Mouse (Mus musculus) kidney, adult 18-20 months (tissue): ENCODE results near the gene Gm28374.
"Not testable (repeated sequence)": the region's sequence is repeated elsewhere in the genome, so short reads cannot be mapped to it uniquely, and the experiment has no call there.

ENCODE experiments used
- DNase-seq: peaks from one replicate; pipeline ENCODE4 v3.0.0; 2021

Gm28374 gene

DNA sequence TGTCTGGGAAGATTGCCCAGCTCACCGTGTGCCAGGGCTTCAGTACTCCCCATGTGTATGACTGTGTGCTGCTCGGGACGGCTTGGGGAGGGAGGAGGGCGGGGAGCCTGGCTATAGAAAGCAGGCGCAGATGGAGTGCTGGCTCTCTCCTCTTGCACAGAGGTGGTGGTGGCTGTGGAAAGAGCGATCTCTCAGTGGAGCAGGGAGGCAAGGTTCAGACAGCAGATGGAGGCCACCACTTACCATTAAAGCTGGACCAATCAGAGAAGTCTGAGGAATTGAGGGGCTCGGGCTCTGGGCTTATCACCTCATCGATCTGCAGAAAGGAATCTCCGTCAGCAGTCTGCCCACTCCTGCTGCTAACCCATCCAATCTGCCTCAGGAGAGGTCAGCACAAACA is at the start of gene Gm28374:
Gene Gm28374, minus strand, starts transcription at position 101 of the 400 bp plus-strand sequence.
- no peak for DNase-seq

- not testable (repeated sequence) for DNase-seq
Measured at GRCm38 (mm10) chr19:6130414-6131128, 48.5 kb upstream of the Gm28374 start.

GRCm38 (mm10) chr19:6127760-6128341 is 45.8 kb upstream of the Gm28374 start, which contains the start of gene Snx15:
Gene Snx15 (minus strand): TSS chr19:6128304.
- peak; percentile 98 for DNase-seq

DNA sequence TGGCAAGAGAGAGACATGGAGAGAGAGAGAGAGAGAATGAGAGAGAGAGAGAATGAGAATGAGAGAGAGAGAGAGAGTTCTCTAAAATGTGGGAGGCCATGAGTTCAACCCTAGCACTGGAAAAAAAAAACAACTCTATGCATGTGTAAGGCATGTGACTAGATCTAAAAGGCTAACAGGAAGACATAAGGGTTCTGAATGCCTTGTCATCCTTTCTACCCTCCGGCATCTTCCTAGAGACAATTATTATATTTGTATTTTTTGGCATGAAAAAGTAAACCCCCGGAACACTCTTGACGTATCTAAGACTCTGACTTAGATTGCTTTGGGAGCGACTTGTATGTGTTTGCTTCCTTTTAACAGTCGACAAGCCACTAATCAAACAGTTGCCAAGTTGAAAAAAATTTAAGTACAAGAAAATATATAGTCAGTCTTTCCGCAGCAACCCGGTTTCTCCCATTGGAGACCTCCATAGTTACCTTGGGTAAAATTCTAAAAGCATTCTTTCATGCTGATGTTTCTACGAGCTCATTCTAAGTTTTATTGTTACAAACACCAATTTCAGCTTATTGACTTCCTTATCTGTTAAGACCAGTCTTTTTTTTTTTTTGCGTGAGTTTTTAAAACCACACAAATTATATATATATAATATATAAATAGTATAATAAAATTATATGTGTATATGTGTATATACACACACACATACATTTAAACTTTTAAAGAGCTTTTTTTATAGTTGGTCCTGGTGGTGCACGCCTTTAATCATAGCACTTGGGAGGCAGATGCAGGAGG is 44.9 kb upstream of the Gm28374 start:
- no peak for DNase-seq

DNA sequence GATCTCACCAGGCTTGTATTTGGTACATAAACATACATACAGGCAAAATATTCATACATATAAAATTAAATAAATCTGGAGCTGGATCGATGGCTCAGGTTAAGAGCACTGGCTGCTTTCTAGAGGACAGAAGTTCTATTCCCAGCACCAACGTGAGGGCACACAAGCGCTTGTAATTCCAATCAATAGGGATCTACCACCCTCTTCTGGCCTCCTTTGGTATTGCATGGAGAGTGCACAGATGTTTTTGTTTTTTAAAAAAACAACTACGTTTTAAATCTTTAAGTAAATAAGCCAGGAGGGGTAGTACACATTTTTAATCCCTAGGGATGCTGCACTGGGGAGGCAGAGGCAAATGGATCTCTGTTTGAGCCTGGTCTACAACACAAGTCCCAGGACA is 44.2 kb upstream of the Gm28374 start:
- peak; percentile 43 for DNase-seq

- DNase-seq = no peak
Measured at GRCm38 (mm10) chr19:6124898-6125297, 42.8 kb upstream of the Gm28374 start.

DNA sequence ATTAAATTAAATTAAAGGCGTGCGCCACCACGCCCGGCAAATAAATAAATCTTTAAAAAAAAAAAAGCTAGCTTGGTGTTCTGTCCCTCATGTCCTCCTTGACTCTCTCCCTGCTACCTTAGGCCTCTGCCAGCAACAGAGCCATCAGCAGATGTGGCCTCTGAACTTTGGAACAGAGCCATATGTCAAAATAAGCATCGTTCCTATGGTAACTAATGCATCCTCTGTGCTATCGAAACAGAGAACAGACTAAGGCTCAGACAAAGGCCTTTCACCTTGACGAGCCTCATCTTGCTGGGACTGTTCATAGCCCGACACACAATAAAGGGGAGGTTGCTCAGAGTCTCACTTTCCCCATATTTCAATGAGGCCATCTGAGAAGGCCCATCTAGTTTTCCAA is 41.3 kb upstream of the Gm28374 start:
- DNase-seq = no peak

DNA sequence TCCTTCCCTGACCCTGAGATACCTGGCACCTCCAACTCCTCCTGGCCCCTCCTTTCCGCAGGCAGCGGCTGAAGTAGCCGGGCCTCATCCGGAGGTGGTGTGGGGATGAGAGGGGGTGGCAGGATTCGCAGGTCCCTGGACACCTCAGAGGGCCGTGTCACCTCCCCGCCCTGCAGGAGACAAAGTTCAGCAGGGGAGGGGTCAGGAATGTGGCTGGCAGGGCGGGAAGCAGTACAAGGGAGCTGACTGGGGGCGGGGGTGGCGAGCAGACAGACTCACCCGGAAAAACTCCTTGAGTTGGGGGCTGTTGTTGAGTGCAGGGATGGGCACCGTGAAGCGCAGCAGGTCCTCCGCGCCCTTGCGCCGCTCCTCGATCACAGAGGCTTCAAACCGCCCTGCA is 39.7 kb upstream of the Gm28374 start:
- DNase-seq = no peak

DNA sequence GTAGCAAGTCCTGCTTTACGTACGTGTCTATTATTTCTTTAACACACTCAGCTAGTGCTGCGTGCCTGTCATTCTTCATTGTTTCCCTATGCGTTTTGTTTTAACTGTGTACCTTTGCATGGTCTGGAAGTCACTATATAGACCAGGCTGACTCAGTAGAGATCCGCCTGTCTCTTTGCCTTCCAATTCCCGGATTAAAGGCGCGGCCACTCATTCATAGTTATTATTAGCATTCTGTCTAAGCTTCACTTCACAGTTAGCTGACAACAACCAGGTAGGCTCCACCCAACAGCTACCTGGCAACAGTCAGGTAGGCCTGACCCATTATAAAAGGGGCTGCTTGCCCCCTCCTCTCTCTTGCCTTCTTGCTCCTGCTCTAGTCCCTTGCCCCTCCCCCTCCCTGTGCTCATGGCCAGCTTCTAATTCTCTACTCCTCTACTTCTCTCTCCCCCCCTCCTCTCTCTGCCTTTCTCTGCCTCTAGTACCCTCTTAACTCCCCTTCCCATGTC is 36.7 kb upstream of the Gm28374 start:
- no peak for DNase-seq

GRCm38 (mm10) chr19:6117986-6118676 is 36.1 kb upstream of the Gm28374 start, which contains the start of gene Sac3d1:
Gene Sac3d1 (minus strand): TSS chr19:6118650.
- DNase-seq = peak; percentile 92

DNA sequence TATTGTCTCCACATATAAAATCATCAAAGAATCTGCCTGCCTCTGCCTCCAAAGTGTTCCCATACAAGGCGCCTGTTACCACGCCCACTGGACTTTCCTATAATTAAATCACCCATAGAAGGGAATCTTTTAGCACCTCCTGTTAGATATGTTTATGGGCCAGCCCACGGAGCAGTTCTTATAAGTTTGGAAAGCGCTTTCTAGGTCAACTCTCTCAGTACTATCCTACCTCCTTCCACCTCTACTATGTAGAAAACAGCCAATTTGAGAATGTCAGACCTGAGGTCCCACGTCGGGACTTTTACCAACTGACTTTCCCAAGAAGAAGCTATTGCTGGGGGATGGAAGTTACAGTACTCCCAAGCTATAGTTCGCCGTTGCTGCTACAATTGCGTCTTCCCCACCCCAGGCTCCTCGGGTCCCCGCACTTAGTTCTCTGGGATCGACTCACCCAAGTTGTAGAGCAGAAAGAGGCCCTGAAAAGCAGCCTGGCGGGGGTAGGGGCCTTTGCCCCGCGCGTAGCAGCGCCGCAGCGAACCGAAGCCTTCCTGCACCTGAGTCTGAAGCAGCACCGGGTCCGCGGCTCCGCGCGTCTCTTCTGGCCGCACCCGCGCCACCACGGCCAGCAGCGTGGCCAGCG is 35.4 kb upstream of the Gm28374 start:
- DNase-seq = no peak

DNA sequence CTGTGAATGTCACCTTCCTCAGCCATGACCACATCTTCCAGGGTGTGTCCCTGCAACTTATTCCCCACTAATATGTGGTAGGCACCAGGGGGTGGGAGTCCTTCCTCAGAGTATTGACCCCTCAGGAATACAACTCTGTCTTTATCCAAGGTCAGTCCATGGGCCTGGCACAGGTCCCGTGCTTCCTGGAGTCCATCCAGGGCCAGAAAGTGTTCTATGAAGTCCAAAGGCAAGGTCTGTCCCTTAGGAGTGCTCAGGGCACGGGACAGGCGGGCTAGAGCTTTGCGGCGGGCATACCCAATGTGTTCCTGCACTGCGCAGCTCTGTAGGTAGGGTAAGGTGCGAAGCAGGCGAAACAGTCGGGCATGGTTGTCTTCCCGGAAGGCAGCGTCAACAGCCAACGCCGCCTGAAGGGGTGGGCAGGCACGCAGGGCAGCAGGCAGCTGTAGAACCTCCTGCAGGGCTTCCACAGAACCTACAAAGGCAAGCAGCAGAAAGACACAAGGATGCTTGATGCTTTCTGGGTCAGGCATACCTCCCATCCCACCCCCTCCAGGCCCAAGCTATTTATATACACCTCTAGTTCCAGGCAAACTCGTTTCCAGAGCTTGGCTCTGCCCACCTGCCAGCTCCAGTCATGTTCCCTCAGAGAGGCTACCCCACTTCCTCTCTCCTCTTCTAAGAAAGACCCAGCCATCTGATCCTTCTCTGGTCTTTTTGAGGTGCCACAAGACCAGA is 34.2 kb upstream of the Gm28374 start:
- DNase-seq = peak; percentile 56

DNA sequence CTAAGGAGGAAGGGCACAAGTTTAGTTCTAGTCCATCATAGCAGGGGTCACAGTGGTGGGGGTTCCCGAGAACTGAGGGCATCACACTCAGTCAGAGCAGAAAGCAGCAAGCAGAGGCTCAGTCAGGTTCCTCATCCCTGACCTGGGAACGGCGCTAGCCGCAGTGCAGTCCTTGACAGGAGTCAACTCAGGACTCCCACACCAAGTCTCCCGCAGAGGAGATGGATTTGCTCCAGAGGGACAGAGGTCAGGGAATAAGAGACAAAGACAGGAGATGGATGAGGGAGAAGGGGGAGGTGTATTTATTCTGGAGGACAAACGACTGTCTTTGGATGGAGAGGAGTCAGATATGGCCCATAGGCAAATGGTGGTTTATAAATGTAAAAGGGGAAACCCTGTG is 31.1 kb upstream of the Gm28374 start:
- no peak for DNase-seq

DNA sequence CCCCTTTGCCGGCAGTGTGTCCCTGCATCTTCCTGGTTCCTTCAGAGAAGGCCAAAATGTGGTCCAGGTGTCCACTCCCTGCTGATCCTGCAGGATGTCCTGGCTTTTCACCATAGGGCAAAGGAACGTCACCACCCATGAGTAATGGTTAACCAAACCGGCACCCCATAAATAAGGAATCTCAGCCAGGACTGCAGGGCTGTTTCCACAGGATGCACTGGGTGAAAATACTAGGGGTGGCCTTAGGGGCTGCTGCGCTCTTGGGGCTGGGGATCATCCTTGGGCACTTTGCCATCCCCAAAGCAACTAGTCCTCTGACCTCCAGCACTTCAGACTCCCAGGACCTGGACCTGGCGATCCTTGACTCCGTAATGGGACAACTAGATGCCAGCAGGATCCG is 23.5 kb upstream of the Gm28374 start, which contains the start of gene Naaladl1:
Gene Naaladl1, plus strand, starts transcription at position 197 of the 400 bp plus-strand sequence.
- DNase-seq = peak; percentile 33

- no peak for DNase-seq
Measured at GRCm38 (mm10) chr19:6104476-6104875, 22.4 kb upstream of the Gm28374 start.

GRCm38 (mm10) chr19:6102169-6102853 is 20.3 kb upstream of the Gm28374 start:
- no peak for DNase-seq

GRCm38 (mm10) chr19:6101186-6101585 is 19.1 kb upstream of the Gm28374 start:
- DNase-seq = no peak

DNA sequence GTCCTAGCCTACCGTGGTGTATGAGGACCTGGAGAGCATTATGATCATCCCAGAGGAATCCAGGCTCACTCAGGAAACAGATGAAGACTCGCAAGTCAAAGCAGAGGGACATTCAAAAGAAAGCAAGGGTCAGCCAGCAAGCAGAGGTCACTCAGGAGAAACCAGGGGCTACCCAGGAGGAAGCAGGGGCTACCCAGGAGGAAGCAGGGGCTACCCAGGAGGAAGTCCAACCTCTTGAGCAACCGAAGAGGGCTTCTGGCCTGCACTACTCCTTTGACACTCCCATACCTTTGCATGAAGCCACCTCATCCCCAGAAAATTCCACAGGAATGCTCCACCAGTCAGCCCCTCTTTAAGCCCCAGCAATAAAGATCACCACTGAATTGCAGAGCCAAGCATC is 15.8 kb upstream of the Gm28374 start:
- DNase-seq = no peak

DNA sequence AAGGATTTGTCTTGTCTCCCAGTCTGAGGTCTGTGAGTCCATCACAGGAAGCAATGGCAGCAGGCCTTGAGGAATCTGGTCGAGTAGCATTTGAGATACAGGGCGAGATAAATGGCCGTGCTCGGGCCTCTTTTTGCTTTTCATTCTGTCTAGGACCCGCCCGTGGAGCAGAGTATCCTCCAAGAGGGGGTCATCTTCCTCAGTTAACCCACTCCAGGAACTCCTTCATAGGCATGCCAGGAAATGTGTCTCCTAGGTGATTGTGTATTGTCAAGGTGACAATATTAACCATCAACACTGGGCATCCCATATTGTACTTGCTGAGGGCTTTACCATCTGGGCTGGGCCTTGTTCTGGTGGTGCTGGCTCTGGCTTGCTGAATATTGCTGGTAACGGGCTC is 12.1 kb upstream of the Gm28374 start, which contains the start of gene AC131692.1:
Gene AC131692.1, plus strand, starts transcription at position 301 of the 400 bp plus-strand sequence.
- DNase-seq = no peak

GRCm38 (mm10) chr19:6088841-6089240 is 6.8 kb upstream of the Gm28374 start:
- DNase-seq = no peak

GRCm38 (mm10) chr19:6085417-6085879 is 3.4 kb upstream of the Gm28374 start:
- DNase-seq = peak; percentile 52
